Mouse (Mus musculus) right cerebral cortex, adult 18-20 months (tissue): ENCODE data around the gene Gm10974.
A peak's percentile ranks its signal among the peaks of the same experiment; 100 is the strongest.

Experiments
- DNase-seq: peaks from one replicate; pipeline ENCODE4 v3.0.0; 2022; ENCODE audit warnings: mixed read lengths

Gm10974 gene

DNA sequence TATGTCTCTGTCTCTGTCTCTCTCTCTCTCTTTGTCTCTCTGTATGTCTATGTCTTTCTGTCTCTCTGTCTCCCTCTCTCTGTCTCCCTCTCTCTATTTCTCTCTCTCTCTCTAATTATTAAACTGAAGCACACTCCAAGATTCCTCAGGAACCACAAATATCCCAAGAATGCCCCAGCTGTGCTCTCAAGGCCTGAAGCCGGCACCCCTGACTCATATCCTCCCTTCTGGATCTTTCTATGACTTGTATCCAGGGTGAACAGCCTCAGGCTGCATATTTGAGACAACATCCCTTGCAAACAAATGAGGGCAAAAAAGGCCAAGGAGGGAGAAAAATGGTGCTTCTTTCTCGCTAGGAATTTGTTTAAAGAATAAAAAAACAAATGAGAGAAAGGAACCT, at the start of gene Gm10974:
TSS of gene Gm10974 (plus strand) at position 2 of the 400 bp plus-strand sequence.
- DNase-seq, result no peak

GRCm38 (mm10) chr7:66318147-66318546, 47.6 kb upstream of the Gm10974 start:
- no peak for DNase-seq

DNA sequence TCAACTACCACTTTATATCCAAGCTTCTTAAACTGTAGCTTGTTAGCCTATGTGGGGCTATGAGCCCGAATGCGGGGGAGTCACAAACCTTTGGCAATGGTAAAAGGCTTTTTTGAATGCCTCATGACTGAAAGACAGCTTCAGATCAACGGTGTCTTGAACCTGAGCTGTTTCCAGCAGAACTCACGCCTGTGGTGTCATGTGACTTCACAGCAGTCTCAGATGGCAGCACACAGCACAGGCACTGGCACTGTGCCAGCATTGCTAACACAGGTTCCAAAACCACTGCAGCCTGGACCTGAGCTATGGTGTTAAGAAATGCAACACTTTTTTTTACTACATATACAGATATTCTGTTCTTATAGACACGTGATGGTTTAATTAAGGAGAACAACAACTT, 44.7 kb upstream of the Gm10974 start:
- no peak for DNase-seq

DNA sequence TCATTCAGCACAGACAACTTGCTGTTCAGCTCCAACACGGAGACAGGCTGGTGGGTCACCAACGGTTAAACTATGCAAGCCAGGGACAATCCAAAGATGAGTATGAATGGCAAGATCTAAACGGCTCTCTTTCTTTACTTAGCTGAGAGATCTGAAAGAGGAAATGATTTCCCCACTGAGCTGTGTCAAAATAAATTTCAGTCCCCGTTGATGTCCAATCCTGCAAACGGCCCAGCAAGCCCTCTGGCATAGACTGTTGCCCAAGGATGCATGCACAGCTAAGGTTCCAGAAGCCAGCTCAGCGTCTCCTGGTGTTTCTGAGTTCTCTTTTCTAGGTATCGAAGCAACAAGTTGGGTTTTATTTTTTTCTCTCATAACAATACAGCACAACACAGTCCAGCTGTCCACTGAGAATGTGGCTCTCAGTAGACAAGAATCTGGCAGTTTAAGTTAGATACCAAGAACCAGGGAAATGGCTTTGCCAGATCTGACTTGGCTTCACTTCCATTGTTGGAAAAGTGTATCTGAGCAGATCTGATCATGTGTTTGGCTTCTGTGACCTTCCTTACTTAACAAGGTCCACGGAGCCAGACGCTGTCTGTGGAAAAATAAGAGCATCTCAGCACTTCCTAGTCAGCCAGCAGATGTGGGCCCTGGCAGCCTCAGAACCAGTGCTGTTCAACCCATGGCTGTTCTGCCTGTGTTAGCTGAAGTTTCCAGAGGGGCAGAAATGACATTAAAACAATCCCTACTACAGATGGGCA, 42.3 kb upstream of the Gm10974 start:
- no peak for DNase-seq

- DNase-seq, result no peak
These were observed 40.2 kb upstream of the Gm10974 start for GRCm38 (mm10) chr7:66325419-66326053.

GRCm38 (mm10) chr7:66327516-66327915, 38.2 kb upstream of the Gm10974 start:
- no peak for DNase-seq

DNA sequence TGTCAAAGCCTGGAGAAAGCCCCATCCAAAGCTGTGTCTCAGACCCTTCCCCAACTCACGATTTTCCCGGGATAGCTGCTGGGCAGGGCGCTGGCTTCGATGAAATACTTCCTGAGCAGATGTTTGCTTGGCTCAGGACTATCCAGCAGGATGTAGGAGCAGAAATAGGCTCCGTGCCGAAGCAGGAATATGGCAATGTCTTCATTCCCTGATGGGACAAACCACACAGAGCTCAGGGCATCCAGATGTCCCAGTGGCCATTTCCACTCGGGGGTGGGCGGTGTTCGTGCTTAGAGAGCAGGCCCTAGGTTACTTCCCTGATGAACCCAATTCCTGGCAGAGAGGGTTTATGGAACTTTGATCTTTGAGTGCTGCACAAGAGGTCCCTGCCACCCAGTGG, 35.1 kb upstream of the Gm10974 start:
- DNase-seq, result no peak

DNA sequence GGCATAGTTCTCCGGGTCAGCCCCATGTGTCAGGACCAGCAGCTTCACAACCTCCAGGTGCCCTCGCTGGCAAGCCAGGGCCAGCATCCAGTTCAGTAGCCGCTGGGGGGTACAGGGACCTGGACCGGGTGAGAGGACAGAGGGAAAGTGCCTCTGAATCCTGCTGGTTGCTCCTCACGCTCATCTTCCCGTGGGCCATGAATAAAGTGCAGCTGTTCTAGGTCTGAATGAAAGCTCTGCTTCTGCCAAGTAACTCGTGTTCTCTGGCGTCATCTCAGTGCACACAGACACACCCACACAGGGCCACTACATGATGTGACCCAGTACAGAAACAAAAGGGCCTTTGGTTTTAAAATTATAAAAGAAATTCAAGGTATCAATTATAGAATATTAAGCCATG, 33.4 kb upstream of the Gm10974 start:
- DNase-seq, result no peak

GRCm38 (mm10) chr7:66333906-66334500, 31.7 kb upstream of the Gm10974 start:
- DNase-seq, result no peak

GRCm38 (mm10) chr7:66336955-66337354, 28.8 kb upstream of the Gm10974 start:
- DNase-seq, result no peak

GRCm38 (mm10) chr7:66339625-66340024, 26.1 kb upstream of the Gm10974 start:
- no peak for DNase-seq

DNA sequence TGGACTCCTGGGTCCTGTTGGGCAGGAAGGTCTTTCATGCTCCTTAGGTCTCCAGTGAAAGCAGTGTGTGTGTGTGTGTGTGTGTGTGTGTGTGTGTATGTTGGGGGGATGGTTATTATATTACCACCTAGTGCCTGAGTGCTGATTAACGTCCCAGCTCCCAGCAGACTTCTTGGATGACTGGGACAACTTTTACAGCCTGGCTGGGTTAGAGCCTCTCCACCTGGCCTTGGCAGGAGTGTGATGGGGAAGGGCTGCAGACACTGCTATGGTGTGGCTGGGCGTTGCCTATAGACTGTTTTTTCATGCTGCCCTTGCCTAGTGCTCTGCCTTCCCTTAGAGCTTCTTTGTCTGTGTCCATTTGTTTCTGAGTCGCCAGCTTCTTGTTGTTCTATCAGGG, 25.7 kb upstream of the Gm10974 start:
- no peak for DNase-seq

GRCm38 (mm10) chr7:66342323-66342722, 23.4 kb upstream of the Gm10974 start:
- DNase-seq, result peak; percentile 5

- DNase-seq, result no peak
These were observed 22.9 kb upstream of the Gm10974 start for GRCm38 (mm10) chr7:66342831-66343230.

DNA sequence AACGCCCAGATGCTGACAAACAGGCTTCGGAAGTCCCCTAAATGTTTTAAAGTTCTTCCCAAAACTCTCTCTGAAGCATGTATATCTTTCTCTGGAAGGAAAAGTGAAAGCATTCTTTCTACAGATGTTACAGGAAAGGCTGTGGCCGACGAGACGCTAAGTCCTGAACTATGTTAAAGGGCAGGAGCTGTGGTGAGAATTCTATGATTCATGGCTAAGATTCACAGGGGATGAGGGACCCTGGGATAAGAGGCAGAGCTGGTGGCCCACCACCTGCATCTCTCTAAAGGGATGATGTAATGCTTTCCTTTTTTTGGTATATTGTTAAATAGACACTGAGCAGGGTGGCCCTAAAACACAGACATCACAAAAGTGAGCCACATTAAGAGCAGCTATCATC, 22.4 kb upstream of the Gm10974 start:
- DNase-seq, result no peak

GRCm38 (mm10) chr7:66346959-66347663, 18.6 kb upstream of the Gm10974 start:
- DNase-seq, result no peak

DNA sequence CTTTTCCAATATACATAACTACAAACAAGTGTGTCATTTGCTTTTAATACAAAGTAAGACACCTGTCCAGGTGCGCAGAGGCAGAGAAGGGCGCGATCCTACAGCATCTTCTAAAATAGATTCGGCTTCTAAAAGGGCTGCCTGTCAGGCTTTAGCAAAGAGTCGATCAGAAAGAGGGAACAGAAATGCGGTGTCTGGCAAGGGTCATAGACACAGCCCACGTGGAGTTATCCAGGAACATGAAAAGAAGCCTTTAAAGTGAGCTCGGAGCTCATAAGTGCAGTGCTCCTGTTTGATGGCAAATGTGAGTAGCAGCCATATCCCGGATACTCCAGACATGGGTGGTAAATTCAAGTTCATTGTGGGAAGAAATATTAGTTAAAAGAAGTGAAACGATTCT, 17.1 kb upstream of the Gm10974 start:
- DNase-seq, result no peak

DNA sequence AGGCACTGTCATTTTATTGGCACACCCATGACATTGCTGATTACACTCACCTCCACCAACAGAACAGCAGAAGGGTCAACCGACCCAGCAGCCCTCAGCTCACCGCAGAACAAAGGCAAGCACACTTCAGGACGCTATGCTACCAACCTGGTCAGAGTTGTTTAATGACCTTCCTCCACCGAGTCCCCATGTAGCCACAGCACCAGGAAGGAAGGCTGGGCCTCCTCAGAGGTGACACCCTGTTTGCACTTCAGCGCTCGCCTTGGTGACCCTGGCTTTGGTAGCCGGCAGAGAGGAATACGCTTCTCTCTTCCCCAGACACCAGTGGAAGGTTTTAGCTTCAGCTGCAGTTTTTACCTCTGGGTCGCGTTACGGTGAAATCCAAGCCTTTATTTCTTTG, 16.0 kb upstream of the Gm10974 start:
- no peak for DNase-seq

- no peak for DNase-seq
These were observed 14.6 kb upstream of the Gm10974 start for GRCm38 (mm10) chr7:66351074-66351473.

GRCm38 (mm10) chr7:66354911-66355310, 10.8 kb upstream of the Gm10974 start:
- no peak for DNase-seq

GRCm38 (mm10) chr7:66355791-66356522, 9.7 kb upstream of the Gm10974 start:
- no peak for DNase-seq

DNA sequence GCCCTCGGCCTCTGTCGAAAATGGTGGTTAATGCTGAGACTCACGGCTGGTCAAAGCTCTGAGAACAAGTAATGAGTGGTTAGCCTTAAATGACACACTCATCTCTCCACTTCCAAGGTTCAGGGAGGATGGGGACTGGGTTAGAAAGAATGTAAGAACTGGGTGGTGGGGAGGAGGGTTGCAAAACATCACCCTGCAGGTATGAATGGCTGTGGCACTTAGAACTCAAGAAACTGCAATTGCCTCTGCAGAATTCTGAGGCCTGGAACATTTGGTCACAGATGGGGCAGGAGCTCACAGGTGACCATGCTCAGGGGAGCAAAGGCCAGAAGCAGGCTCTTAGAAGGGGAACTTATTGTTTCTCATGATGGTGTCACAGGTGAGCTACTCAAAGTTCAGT, 7.2 kb upstream of the Gm10974 start:
- no peak for DNase-seq

DNA sequence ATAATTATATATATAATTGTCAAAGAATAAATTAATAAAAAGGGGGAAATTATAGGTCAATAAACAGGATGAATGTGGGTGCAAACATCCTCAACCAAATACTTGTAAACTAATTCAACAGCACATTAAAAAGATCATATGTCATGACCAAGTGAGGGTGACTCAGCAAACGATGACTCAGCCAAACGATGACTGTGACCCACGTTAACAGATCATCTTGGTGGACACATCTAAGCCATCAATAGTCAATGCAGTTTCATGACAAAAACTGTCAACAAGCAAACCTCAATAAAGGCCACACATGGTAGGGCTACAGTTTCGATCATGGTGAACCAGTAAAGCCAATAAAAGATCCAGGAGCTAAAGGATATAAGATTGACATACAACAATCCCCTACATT, 6.7 kb upstream of the Gm10974 start:
- no peak for DNase-seq
